Mouse (Mus musculus): ENCODE data around the gene Spaca4.
A peak's percentile ranks its signal among the peaks of the same experiment; 100 is the strongest.

Gene Spaca4

GRCm38 (mm10) chr7:45701072-45701471, 24.5 kb downstream of the Spaca4 start:
- DNase-seq (ENCODE audit: extremely low spot score, low read depth, low spot score), result no peak

GRCm38 (mm10) chr7:45700301-45701015, 25.2 kb downstream of the Spaca4 start:
- no peak for DNase-seq (ENCODE audit: extremely low spot score, low read depth, low spot score)

GRCm38 (mm10) chr7:45699523-45700141, 26.0 kb downstream of the Spaca4 start, which contains the start of gene Car11:
Car11 (plus strand) TSS chr7:45699843.
- DNase-seq (ENCODE audit: extremely low spot score, low read depth, low spot score), result no peak

GRCm38 (mm10) chr7:45697894-45698293, 27.7 kb downstream of the Spaca4 start:
- no peak for DNase-seq (ENCODE audit: extremely low spot score, low read depth, low spot score)

- no peak for DNase-seq (ENCODE audit: extremely low spot score, low read depth, low spot score)
Measured at GRCm38 (mm10) chr7:45695098-45695497, 30.5 kb downstream of the Spaca4 start.

- no peak for DNase-seq (ENCODE audit: extremely low spot score, low read depth, low spot score)
Measured at GRCm38 (mm10) chr7:45693921-45694591, 31.6 kb downstream of the Spaca4 start, which contains the start of gene Sec1. Sec1 (minus strand) TSS chr7:45694402.

- DNase-seq (ENCODE audit: extremely low spot score, low read depth, low spot score), result no peak
Measured at GRCm38 (mm10) chr7:45692364-45692763, 33.2 kb downstream of the Spaca4 start.

GRCm38 (mm10) chr7:45689800-45690199, 35.8 kb downstream of the Spaca4 start:
- DNase-seq (ENCODE audit: extremely low spot score, low read depth, low spot score), result no peak

GRCm38 (mm10) chr7:45689099-45689498, 36.5 kb downstream of the Spaca4 start:
- no peak for DNase-seq (ENCODE audit: extremely low spot score, low read depth, low spot score)

- no peak for DNase-seq (ENCODE audit: extremely low spot score, low read depth, low spot score)
Measured at GRCm38 (mm10) chr7:45686841-45687240, 38.8 kb downstream of the Spaca4 start.

GRCm38 (mm10) chr7:45685811-45686210, 39.8 kb downstream of the Spaca4 start:
- no peak for DNase-seq (ENCODE audit: extremely low spot score, low read depth, low spot score)

- DNase-seq (ENCODE audit: extremely low spot score, low read depth, low spot score), result no peak
Measured at GRCm38 (mm10) chr7:45683396-45684050, 42.1 kb downstream of the Spaca4 start, which contains the start of gene Ntn5. Ntn5 (plus strand) TSS chr7:45684022.

- peak; percentile 92 for DNase-seq (ENCODE audit: extremely low spot score, low read depth, low spot score)
Measured at GRCm38 (mm10) chr7:45682144-45683126, 43.2 kb downstream of the Spaca4 start.

GRCm38 (mm10) chr7:45681046-45681736, 44.4 kb downstream of the Spaca4 start:
- DNase-seq (ENCODE audit: extremely low spot score, low read depth, low spot score), result no peak

- DNase-seq (ENCODE audit: extremely low spot score, low read depth, low spot score), result no peak
Measured at GRCm38 (mm10) chr7:45679966-45680621, 45.5 kb downstream of the Spaca4 start.

GRCm38 (mm10) chr7:45678513-45678912, 47.1 kb downstream of the Spaca4 start:
- DNase-seq (ENCODE audit: extremely low spot score, low read depth, low spot score), result no peak

GRCm38 (mm10) chr7:45677627-45678295, 47.9 kb downstream of the Spaca4 start:
- DNase-seq (ENCODE audit: extremely low spot score, low read depth, low spot score), result no peak

All from hindlimb bud, embryonic 11.5 days (tissue).